Mouse (Mus musculus) ES-Bruce4 (cell line): ENCODE measurements around the gene Anapc15-ps.

Source experiments
- CTCF ChIP-seq: IDR thresholded peaks from one replicate; pipeline ENCODE4 v1.8.1; 2011; ENCODE audit warnings: low read depth, low read length
- EP300 ChIP-seq: IDR thresholded peaks from 2 replicates; pipeline ENCODE4 v1.6.1; 2011; ENCODE audit warnings: low read depth, low read length; ENCODE audit not compliant: insufficient read depth

DNA sequence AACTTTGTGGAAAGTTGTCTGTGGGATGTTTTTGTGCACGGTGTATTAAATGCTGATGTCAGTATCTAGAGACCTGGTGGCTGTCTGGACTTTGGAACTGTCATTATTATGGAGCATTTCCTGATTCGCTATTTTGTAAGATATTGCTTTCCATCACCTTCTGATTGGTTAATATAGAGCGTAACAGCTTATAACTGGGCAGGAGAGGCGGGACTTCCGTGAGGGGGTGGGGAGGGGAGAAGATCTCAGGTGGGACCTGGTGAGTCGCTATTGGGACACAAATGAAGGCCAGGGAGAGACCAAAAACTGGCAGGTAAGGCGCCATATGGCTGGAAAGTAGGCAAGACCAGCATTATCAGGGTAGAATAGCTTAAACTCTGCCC is 7.8 kb upstream of the Anapc15-ps start:
- TF ChIP-seq CTCF = no peak
- no peak for TF ChIP-seq EP300
